Mouse (Mus musculus) MEL (cell line): ENCODE data around the gene Ppp1cc. TPM values are rescaled to one million over a fixed set of nuclear protein-coding genes. Genes with fewer than 3 reads are reported as not detected.

Experiments used
- DNase-seq: peaks from one replicate; pipeline ENCODE4 v3.0.0; 2011; ENCODE audit warnings: low read depth, low spot score
- H3K27ac ChIP-seq: 2 replicates; pipeline ENCODE4 v1.5.1; 2012; ENCODE audit warnings: low read depth, mild to moderate bottlenecking, control low read depth, low read length, moderate library complexity; ENCODE audit not compliant: control insufficient read depth
- H3K27me3 ChIP-seq, 2 experiments: fragments of 150-350 bp in 1 of 2; sonication (generic) in 1 of 2; 2 replicates each; pipeline ENCODE4 v1.6.1; 2012; ENCODE audit warnings: low read length in 2 of 2, mild to moderate bottlenecking in 2 of 2, improper control_type of control experiment in 1 of 2, moderate library complexity in 1 of 2; ENCODE audit not compliant: insufficient read depth in 2 of 2, control insufficient read depth in 1 of 2
- H3K36me3 ChIP-seq, 2 experiments: 2 replicates each; pipeline ENCODE4 v1.6.1; 2012 to 2014; ENCODE audit warnings: low read length in 2 of 2, improper control_type of control experiment in 1 of 2, inconsistent platforms in 1 of 2, mild to moderate bottlenecking in 1 of 2; ENCODE audit not compliant: insufficient read depth in 2 of 2, control insufficient read depth in 1 of 2
- H3K4me1 ChIP-seq, 2 experiments: fragments of 150-350 bp in 1 of 2; sonication (generic) in 1 of 2; 2 replicates each; pipeline ENCODE4 v1.6.1; 2012; ENCODE audit warnings: low read length in 2 of 2, improper control_type of control experiment in 1 of 2, mild to moderate bottlenecking in 1 of 2; ENCODE audit not compliant: insufficient read depth in 2 of 2, control insufficient read depth in 1 of 2
- H3K4me3 ChIP-seq, 2 experiments: fragments of 150-350 bp in 1 of 2; sonication (generic) in 1 of 2; 2 replicates each; pipeline ENCODE4 v1.5.1; 2012; ENCODE audit warnings: low read depth in 2 of 2, low read length in 2 of 2, mild to moderate bottlenecking in 2 of 2, moderate library complexity in 2 of 2, control low read depth in 1 of 2, improper control_type of control experiment in 1 of 2; ENCODE audit not compliant: control insufficient read depth in 1 of 2, insufficient read depth in 1 of 2
- H3K79me2 ChIP-seq: 2 replicates; pipeline ENCODE4 v1.6.1; 2012; ENCODE audit warnings: mild to moderate bottlenecking, low read length, moderate library complexity; ENCODE audit not compliant: control insufficient read depth, poor library complexity, insufficient read depth
- H3K9ac ChIP-seq: 2 replicates; pipeline ENCODE4 v1.6.1; 2012; ENCODE audit warnings: low read depth, mild to moderate bottlenecking, control low read depth, low read length, moderate library complexity; ENCODE audit not compliant: control insufficient read depth, poor library complexity, severe bottlenecking
- H3K9me3 ChIP-seq: fragments of 150-350 bp; sonication (generic); replicated peaks from 2 replicates; pipeline ENCODE4 v1.6.1; 2012; ENCODE audit warnings: mild to moderate bottlenecking, low read length, improper control_type of control experiment, moderate library complexity; ENCODE audit not compliant: insufficient read depth
- CHD2 ChIP-seq: IDR thresholded peaks from 2 replicates; pipeline ENCODE4 v1.6.1; 2011; ENCODE audit warnings: low read length, improper control_type of control experiment
- CTCF ChIP-seq, 3 experiments: IDR thresholded peaks in 2 of 3; conservative IDR thresholded peaks in 1 of 3; 2 replicates each; pipeline ENCODE4 v1.5.1; 2011 to 2012; ENCODE audit warnings: low read length in 3 of 3, low read depth in 2 of 3, mild to moderate bottlenecking in 2 of 3, improper control_type of control experiment in 1 of 3, inconsistent platforms in 1 of 3, mixed read lengths in 1 of 3, moderate library complexity in 1 of 3; ENCODE audit not compliant: control insufficient read depth in 1 of 3, insufficient read depth in 1 of 3, poor library complexity in 1 of 3, severe bottlenecking in 1 of 3
- ELF1 ChIP-seq: IDR thresholded peaks from 2 replicates; pipeline ENCODE4 v1.6.1; 2014; ENCODE audit warnings: low read depth, mild to moderate bottlenecking, inconsistent platforms, low read length, improper control_type of control experiment, moderate library complexity
- EP300 ChIP-seq, 2 experiments: IDR thresholded peaks; 2 replicates each; pipeline ENCODE4 v1.6.1; 2011; ENCODE audit warnings: improper control_type of control experiment in 2 of 2, low read length in 2 of 2, low read depth in 1 of 2, mild to moderate bottlenecking in 1 of 2
- ETS1 ChIP-seq: IDR thresholded peaks from 2 replicates; pipeline ENCODE4 v1.6.1; 2012; ENCODE audit warnings: low read depth, mild to moderate bottlenecking, inconsistent platforms, low read length, improper control_type of control experiment, moderate library complexity
- GABPA ChIP-seq: IDR thresholded peaks from 2 replicates; pipeline ENCODE4 v1.6.1; 2012; ENCODE audit warnings: low read depth, mild to moderate bottlenecking, inconsistent platforms, low read length, improper control_type of control experiment, moderate library complexity
- GATA1 ChIP-seq: IDR thresholded peaks from 2 replicates; pipeline ENCODE4 v1.6.1; 2011; ENCODE audit warnings: low read depth, low read length, improper control_type of control experiment
- HCFC1 ChIP-seq: IDR thresholded peaks from 2 replicates; pipeline ENCODE4 v1.6.1; 2012; ENCODE audit warnings: low read depth, mild to moderate bottlenecking, inconsistent platforms, low read length, improper control_type of control experiment, moderate library complexity
- JUND ChIP-seq: IDR thresholded peaks from 2 replicates; pipeline ENCODE4 v1.6.1; 2011; ENCODE audit warnings: low read depth, mild to moderate bottlenecking, improper control_type of control experiment, low read length
- MAFK ChIP-seq: IDR thresholded peaks from 2 replicates; pipeline ENCODE4 v1.6.1; 2011; ENCODE audit warnings: low read depth, mild to moderate bottlenecking, low read length, improper control_type of control experiment, borderline replicate concordance
- MAZ ChIP-seq: IDR thresholded peaks from 2 replicates; pipeline ENCODE4 v1.6.1; 2012; ENCODE audit warnings: low read depth, mild to moderate bottlenecking, inconsistent platforms, low read length, improper control_type of control experiment
- MXI1 ChIP-seq: IDR thresholded peaks from 2 replicates; pipeline ENCODE4 v1.6.1; 2011; ENCODE audit warnings: mild to moderate bottlenecking, low read depth, low read length, improper control_type of control experiment
- MYC ChIP-seq: IDR thresholded peaks from 2 replicates; pipeline ENCODE4 v1.6.1; 2011; ENCODE audit warnings: low read depth, mild to moderate bottlenecking, low read length, improper control_type of control experiment, moderate library complexity
- NELFE ChIP-seq: IDR thresholded peaks from 2 replicates; pipeline ENCODE4 v1.6.1; 2011; ENCODE audit warnings: low read depth, low read length, improper control_type of control experiment
- POLR2A ChIP-seq, 2 experiments: IDR thresholded peaks; 2 replicates each; pipeline ENCODE4 v1.6.1; 2011 to 2012; ENCODE audit warnings: low read length in 2 of 2, mild to moderate bottlenecking in 2 of 2, control low read depth in 1 of 2, improper control_type of control experiment in 1 of 2, low read depth in 1 of 2, moderate library complexity in 1 of 2; ENCODE audit not compliant: control insufficient read depth in 1 of 2, insufficient read depth in 1 of 2, poor library complexity in 1 of 2
- POLR2AphosphoS2 ChIP-seq: IDR thresholded peaks from 2 replicates; pipeline ENCODE4 v1.6.1; 2011; ENCODE audit warnings: low read length, improper control_type of control experiment
- RAD21 ChIP-seq: IDR thresholded peaks from 2 replicates; pipeline ENCODE4 v1.6.1; 2011; ENCODE audit warnings: mild to moderate bottlenecking, low read depth, low read length, improper control_type of control experiment
- SMC3 ChIP-seq: IDR thresholded peaks from 2 replicates; pipeline ENCODE4 v1.6.1; 2011; ENCODE audit warnings: low read depth, low read length, improper control_type of control experiment
- TAL1 ChIP-seq: IDR thresholded peaks from 2 replicates; pipeline ENCODE4 v1.6.1; 2012; ENCODE audit warnings: mild to moderate bottlenecking, inconsistent platforms, low read length, moderate library complexity, mixed read lengths
- TBP ChIP-seq: IDR thresholded peaks from 2 replicates; pipeline ENCODE4 v1.8.0; 2011; ENCODE audit warnings: low read depth, low read length, improper control_type of control experiment
- UBTF ChIP-seq: IDR thresholded peaks from 2 replicates; pipeline ENCODE4 v1.6.1; 2012; ENCODE audit warnings: low read depth, mild to moderate bottlenecking, inconsistent platforms, low read length, improper control_type of control experiment, moderate library complexity, borderline replicate concordance; ENCODE audit not compliant: insufficient read depth
- USF1 ChIP-seq: IDR thresholded peaks from 2 replicates; pipeline ENCODE4 v1.6.1; 2014; ENCODE audit warnings: low read depth, mild to moderate bottlenecking, inconsistent platforms, low read length, improper control_type of control experiment, moderate library complexity
- ZC3H11A ChIP-seq: IDR thresholded peaks from 2 replicates; pipeline ENCODE4 v1.6.1; 2012; ENCODE audit warnings: low read depth, mild to moderate bottlenecking, inconsistent platforms, low read length, improper control_type of control experiment
- ZNF384 ChIP-seq: IDR thresholded peaks from 2 replicates; pipeline ENCODE4 v1.6.1; 2012; ENCODE audit warnings: low read depth, mild to moderate bottlenecking, inconsistent platforms, low read length, improper control_type of control experiment
- polyA plus RNA-seq, 2 experiments: library from polyadenylated mRNA; stranded (reverse) in 1 of 2; unstranded in 1 of 2; fragments of >175 nt in 1 of 2; fragments of >200 nt in 1 of 2; gene quantifications; 2 replicates each; pipeline versions ENCODE4 v1.2.1 to v1.2.4; 2012; ENCODE audit warnings: low replicate concordance in 2 of 2, low read depth in 1 of 2; ENCODE audit not compliant: insufficient read length in 2 of 2, insufficient read depth in 1 of 2, missing spikeins in 1 of 2
- total RNA-seq: library from RNA; depleted of rRNA; stranded (reverse); fragments of 300-350 nt; gene quantifications from 2 replicates; pipeline ENCODE4 v1.2.3, GENCODE M21; 2012

The Ppp1cc gene
- total and polyA plus RNA-seq, 3 experiments: 305 to 420 TPM; not detected in 1

- TF ChIP-seq ETS1: no peak
- no peak for TF ChIP-seq TBP
- 0 out of 2 replicates have a peak, but pooled peaks have one; percentile 41 for TF ChIP-seq POLR2AphosphoS2
- TF ChIP-seq SMC3: peak; percentile 57
- TF ChIP-seq USF1: no peak
- TF ChIP-seq ZNF384: peak; percentile 88
- peak; percentile 49 to 73 (median 69) for TF ChIP-seq CTCF (IDR thresholded peaks at IDR 0.05 in 2 of 3, conservative IDR thresholded peaks at IDR 0.05 in 1 of 3; ENCODE audit: control insufficient read depth in 1 of 3, insufficient read depth in 1 of 3, low read depth in 2 of 3, low read length in 3 of 3, poor library complexity in 1 of 3, severe bottlenecking in 1 of 3)
- no peak for TF ChIP-seq CHD2
- 0 out of 2 replicates have a peak, but pooled peaks have one; percentile 22 for TF ChIP-seq MAZ
- TF ChIP-seq MXI1: no peak
- TF ChIP-seq JUND: no peak
- TF ChIP-seq GATA1: no peak
- TF ChIP-seq NELFE: no peak
- no peak for TF ChIP-seq TAL1
- peak; percentile 24; the same call in 1 of the 2 replicates for TF ChIP-seq ZC3H11A
- no peak for TF ChIP-seq UBTF
- no peak for TF ChIP-seq GABPA
- TF ChIP-seq MAFK: no peak
- TF ChIP-seq MYC: no peak
- TF ChIP-seq POLR2A (IDR thresholded peaks at IDR 0.05; ENCODE audit: control insufficient read depth in 1 of 2, insufficient read depth in 1 of 2, low read depth in 1 of 2, low read length in 2 of 2, poor library complexity in 1 of 2): peak in 1 of 2 experiments; percentile 24; a peak in 1 of 4 replicates
- TF ChIP-seq EP300 (IDR thresholded peaks at IDR 0.05; ENCODE audit: low read depth in 1 of 2, low read length in 2 of 2): no peak
- TF ChIP-seq ELF1: no peak
- TF ChIP-seq RAD21: peak; percentile 50
- TF ChIP-seq HCFC1: no peak
- H3K9me3 ChIP-seq: no peaks in the 10 kb centered on the region
- peaks cover 9 to 12% of the 10 kb centered on the region in 2 experiments for H3K36me3 ChIP-seq
- H3K27ac ChIP-seq: no peak overlapping the region
- peaks cover 0 to 8% of the 10 kb centered on the region in 2 experiments; a peak in 1 of 4 replicates for H3K4me1 ChIP-seq
- no peak overlapping the region for H3K4me3 ChIP-seq
- no peaks in the 10 kb centered on the region for H3K79me2 ChIP-seq
- peak; percentile 79 for DNase-seq
- no peaks in the 10 kb centered on the region for H3K27me3 ChIP-seq
- no peak overlapping the region for H3K9ac ChIP-seq
Measured at GRCm38 (mm10) chr5:122176398-122176797, 18.3 kb downstream of the Ppp1cc start.
